ENCODE assay signal across 28 mouse cellular contexts in the genomic region with DNA sequence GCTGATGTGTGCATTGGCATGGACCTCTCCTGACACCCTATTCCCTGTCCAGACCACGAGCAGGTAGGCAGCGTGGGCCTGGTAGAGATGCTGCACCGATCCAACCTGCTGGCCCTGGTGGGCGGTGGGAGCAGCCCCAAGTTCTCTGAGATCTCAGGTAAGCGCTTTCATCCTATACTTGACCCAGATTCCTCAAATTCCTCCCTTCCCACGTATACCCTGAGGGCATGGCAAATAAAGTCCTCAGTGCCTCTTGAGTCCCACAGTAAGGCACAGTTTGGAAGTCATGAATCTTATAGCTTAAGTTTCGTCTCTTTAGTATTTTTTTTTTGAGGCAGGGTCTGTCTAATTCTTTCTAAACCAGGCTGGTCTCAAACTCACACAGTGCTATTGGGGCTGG. TPM values are rescaled to one million over a fixed set of nuclear protein-coding genes. Genes with fewer than 3 reads are reported as not detected.
"Had no signal": no experiment of that assay in that cellular context is flagged by ENCODE, and none has a peak within 500 bp of the region (broad histone marks: within the 10 kb centered on the region; RNA-seq: fewer than 3 reads in every experiment).

No protein-coding gene starts in this region.

- H3K9ac ChIP-seq: limb, embryonic 13.5 days; liver, embryonic 12.5 days; liver, embryonic 15.5 days; neural tube, embryonic 12.5 days; neural tube, embryonic 15.5 days had no signal

- H3K27ac ChIP-seq: kidney, postnatal 0 days; layer of hippocampus, adult 2 months; limb, embryonic 10.5 days; limb, embryonic 13.5 days; liver, embryonic 12.5 days; liver, embryonic 15.5 days; macrophage; neural tube, embryonic 12.5 days; neural tube, embryonic 15.5 days; stomach, postnatal 0 days had no signal

- ATAC-seq: inflammation-experienced regulatory T-cells, adult 6 months; intestine, embryonic 16.5 days; liver, embryonic 12.5 days had no signal

- H3K9me3 ChIP-seq: limb, embryonic 10.5 days; limb, embryonic 13.5 days; liver, embryonic 12.5 days; liver, embryonic 15.5 days; neural tube, embryonic 12.5 days; neural tube, embryonic 15.5 days had no signal

- H3K27me3 ChIP-seq: limb, embryonic 13.5 days; liver, embryonic 12.5 days; liver, embryonic 15.5 days; neural tube, embryonic 12.5 days; neural tube, embryonic 15.5 days had no signal

- H3K4me2 ChIP-seq: limb, embryonic 13.5 days; liver, embryonic 12.5 days; liver, embryonic 15.5 days; midbrain, embryonic 11.5 days; neural tube, embryonic 12.5 days; neural tube, embryonic 15.5 days had no signal

- DNase-seq: kidney, adult 18-20 months; kidney, postnatal 25 days; layer of hippocampus, adult 9-11 months; liver; midbrain, embryonic 14.5 days; right cerebral cortex, adult 18-20 months; right cerebral cortex, postnatal 14 days; right cerebral cortex, postnatal 4 days; thymus, adult 2 months; thymus, postnatal 14 days; thymus, postnatal 4 days had no signal

- H3K4me3 ChIP-seq: layer of hippocampus, adult 2 months; limb, embryonic 10.5 days; limb, embryonic 13.5 days; liver, embryonic 12.5 days; liver, embryonic 15.5 days; neural tube, embryonic 12.5 days; neural tube, embryonic 15.5 days had no signal

RNA-seq across cellular contexts. Expression of gene Gm45208, which starts 2.1 kb away (rescaled TPM):
- total RNA-seq: layer of hippocampus, adult 2 months; layer of hippocampus, postnatal 25 days; left cerebral cortex, postnatal 25 days; megakaryocyte-erythroid progenitor cell, adult 5-6 weeks had no signal
- polyA plus RNA-seq: inflammation-experienced regulatory T-cells, adult 6 months; kidney, embryonic 14.5 days; limb, embryonic 10.5 days; liver, embryonic 12.5 days; liver, embryonic 15.5 days; macrophage; midbrain, embryonic 11.5 days; midbrain, embryonic 14.5 days; neural tube, embryonic 12.5 days; neural tube, embryonic 15.5 days; stomach, postnatal 0 days had no signal
